Mouse (Mus musculus) c-Kit-positive CD71-positive TER-119-negative erythroid progenitor cells, embryonic 14.5 days (primary cell): ENCODE measurements around the gene Ciita.

ENCODE experiments used
- DNase-seq: peaks from one replicate; pipeline ENCODE4 v3.0.0-alpha.2; 2013; ENCODE audit warnings: low read depth

The Ciita gene

GRCm38 (mm10) chr16:10559991-10560390 is 80.1 kb downstream of the Ciita start:
- no peak for DNase-seq

GRCm38 (mm10) chr16:10565278-10565885 is 85.5 kb downstream of the Ciita start:
- DNase-seq: peak; percentile 56

GRCm38 (mm10) chr16:10567153-10567552 is 87.3 kb downstream of the Ciita start:
- no peak for DNase-seq

- DNase-seq: no peak
Measured at GRCm38 (mm10) chr16:10569809-10570395, 90.0 kb downstream of the Ciita start.

- no peak for DNase-seq
Measured at GRCm38 (mm10) chr16:10570708-10571107, 90.8 kb downstream of the Ciita start.

- DNase-seq: no peak
Measured at GRCm38 (mm10) chr16:10571820-10572219, 92.0 kb downstream of the Ciita start.

GRCm38 (mm10) chr16:10574936-10575335 is 95.1 kb downstream of the Ciita start:
- DNase-seq: no peak

- DNase-seq: no peak
Measured at GRCm38 (mm10) chr16:10575915-10576314, 96.1 kb downstream of the Ciita start.

- DNase-seq: no peak
Measured at GRCm38 (mm10) chr16:10577548-10577947, 97.7 kb downstream of the Ciita start.
